Mouse (Mus musculus) liver, adult 2 months (tissue): ENCODE results near the gene Icam4. TPM values are rescaled to one million over a fixed set of nuclear protein-coding genes. Genes with fewer than 3 reads are reported as not detected.
"Not testable (repeated sequence)": the region's sequence is repeated elsewhere in the genome, so short reads cannot be mapped to it uniquely, and the experiment has no call there.

ENCODE experiments used
- DNase-seq: peaks from one replicate; pipeline ENCODE4 v3.0.0-alpha.2; 2011; ENCODE audit warnings: low read depth, low spot score; ENCODE audit errors: extremely low read depth
- H3K27ac ChIP-seq: fragments of 200-500 bp; replicated peaks from 2 replicates; pipeline ENCODE4 v1.5.1; 2012; ENCODE audit warnings: low read depth, mild to moderate bottlenecking, control low read depth, inconsistent platforms, low read length; ENCODE audit not compliant: insufficient read depth
- H3K27me3 ChIP-seq: fragments of 200-500 bp; 2 replicates; pipeline ENCODE4 v1.6.1; 2012; ENCODE audit warnings: mild to moderate bottlenecking, moderate library complexity, low read length, inconsistent platforms; ENCODE audit not compliant: control insufficient read depth, insufficient read depth
- H3K36me3 ChIP-seq: fragments of 200-500 bp; 2 replicates; pipeline ENCODE4 v1.6.1; 2012; ENCODE audit warnings: low read length, inconsistent platforms; ENCODE audit not compliant: control insufficient read depth, insufficient read depth
- H3K4me1 ChIP-seq: fragments of 200-500 bp; 2 replicates; pipeline ENCODE4 v1.6.1; 2011; ENCODE audit warnings: low read length; ENCODE audit not compliant: control insufficient read depth, insufficient read depth
- H3K4me3 ChIP-seq: fragments of 200-500 bp; 2 replicates; pipeline ENCODE4 v1.5.1; 2011; ENCODE audit warnings: low read depth, mild to moderate bottlenecking, control low read depth, low read length, moderate library complexity; ENCODE audit not compliant: insufficient read depth
- H3K79me2 ChIP-seq: fragments of 200-500 bp; 2 replicates; pipeline ENCODE4 v1.6.1; 2012; ENCODE audit warnings: inconsistent platforms, mild to moderate bottlenecking, low read length, moderate library complexity; ENCODE audit not compliant: control insufficient read depth, insufficient read depth
- H3K9ac ChIP-seq: fragments of 200-500 bp; 2 replicates; pipeline ENCODE4 v1.6.1; 2012; ENCODE audit warnings: low read depth, mild to moderate bottlenecking, control low read depth, inconsistent platforms, low read length
- CTCF ChIP-seq: fragments of 200-500 bp; IDR thresholded peaks from 2 replicates; pipeline ENCODE4 v1.5.1; 2011; ENCODE audit warnings: low read depth, low read length, control low read depth
- POLR2A ChIP-seq: fragments of 200-500 bp; IDR thresholded peaks from 2 replicates; pipeline ENCODE4 v1.6.1; 2011; ENCODE audit warnings: low read length, control low read depth; ENCODE audit not compliant: insufficient read depth; ENCODE audit errors: extremely low read depth
- WGBS: fragments of 180-500 bp; shearing (Covaris S2); methylation state at CpG from one replicate; pipeline ENCODE4 v1.1.7; 2018; 5-methylcytosine and 5-hydroxymethylcytosine counted together
- polyA plus RNA-seq: library from polyadenylated mRNA; depleted of rRNA; stranded (reverse); fragments of >200 nt; gene quantifications from 2 replicates; pipeline ENCODE4 v1.2.3, GENCODE M21; 2012
- total RNA-seq: library from RNA; depleted of rRNA; stranded (reverse); fragments of >200 nt; gene quantifications from 2 replicates; pipeline ENCODE4 v1.2.3, GENCODE M21; 2014

The Icam4 gene
- total and polyA plus RNA-seq, 2 experiments = 0.28 to 0.81 TPM

DNA sequence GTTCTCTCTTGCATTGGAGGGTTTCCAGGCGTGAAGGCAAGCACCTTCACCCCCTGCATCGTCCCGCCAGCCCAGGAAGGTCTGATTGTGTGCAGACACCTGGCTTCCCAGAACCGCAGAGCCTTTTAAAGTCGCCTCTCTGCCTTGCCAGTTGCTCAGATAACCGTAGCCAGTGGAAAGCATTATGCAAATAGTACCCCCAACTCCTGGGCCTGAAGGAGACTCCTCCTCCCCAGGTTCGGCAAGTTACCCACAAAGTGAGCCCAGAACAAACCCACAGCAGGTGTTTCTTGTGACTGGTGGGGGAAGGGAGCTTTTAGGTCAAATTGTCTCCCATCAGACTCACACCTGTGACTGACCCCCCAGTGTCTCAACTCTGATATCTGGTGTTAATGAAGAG is 41.2 kb upstream of the Icam4 start:
- 74% methylated on average over 7 of the region's 7 CpGs for WGBS

DNA sequence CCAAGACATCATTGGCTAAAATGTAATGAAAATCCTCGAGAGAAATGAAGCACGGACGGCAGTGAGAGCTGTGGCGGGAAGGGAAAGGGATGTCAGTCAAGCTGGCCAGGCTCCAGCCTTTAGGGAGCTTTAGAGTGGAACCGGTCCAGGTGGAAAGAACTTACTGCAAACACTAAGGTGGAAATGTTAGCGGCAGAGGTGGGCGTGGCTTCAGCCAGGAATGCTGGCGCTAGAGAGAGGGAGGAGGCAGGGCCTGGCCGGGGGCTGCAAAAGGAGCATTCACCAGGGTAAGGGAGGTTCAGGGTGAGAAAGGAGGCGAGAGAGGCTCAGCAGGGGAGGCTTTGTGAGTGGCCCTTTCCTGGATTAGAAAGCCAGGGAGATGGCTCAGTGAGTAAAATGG is 38.3 kb upstream of the Icam4 start:
- Histone ChIP-seq H3K4me3 (no peak overlapping the region), H3K4me1 (no peaks in the 10 kb centered on the region), H3K27me3 (no peaks in the 10 kb centered on the region), H3K9ac (no peak overlapping the region), H3K79me2 (no peaks in the 10 kb centered on the region), H3K36me3 (no peaks in the 10 kb centered on the region), H3K27ac (no peak overlapping the region)
- no peak for TF ChIP-seq CTCF
- no peak for TF ChIP-seq POLR2A
- DNase-seq = peak; percentile 29
- 14% methylated on average over 10 of the region's 10 CpGs for WGBS

More for the DNA sequence above, 41.2 kb upstream of the Icam4 start:
- Histone ChIP-seq H3K27me3 (no peaks in the 10 kb centered on the region), H3K79me2 (no peaks in the 10 kb centered on the region), H3K4me1 (no peaks in the 10 kb centered on the region), H3K9ac (no peak overlapping the region), H3K27ac (no peak overlapping the region), H3K4me3 (no peak overlapping the region), H3K36me3 (no peaks in the 10 kb centered on the region)
- no peak for TF ChIP-seq CTCF
- no peak for TF ChIP-seq POLR2A
- no peak for DNase-seq

DNA sequence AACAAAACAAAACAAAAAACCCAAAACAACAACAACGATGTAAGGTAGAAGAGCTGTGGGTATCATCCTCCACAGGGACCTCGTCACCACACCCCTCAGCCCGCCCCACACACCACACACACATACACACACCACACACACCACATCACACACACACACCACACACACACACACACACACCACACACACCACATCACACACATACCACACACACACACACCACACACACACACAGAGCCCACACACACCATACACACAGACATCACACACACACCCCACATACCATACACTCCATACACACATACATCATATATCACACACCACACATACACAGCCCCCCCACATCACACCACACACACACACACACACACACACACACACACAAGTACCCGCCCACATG is 37.6 kb upstream of the Icam4 start:
- H3K9ac ChIP-seq = no peak overlapping the region
- no peaks in the 10 kb centered on the region for H3K4me1 ChIP-seq
- no peaks in the 10 kb centered on the region for H3K27me3 ChIP-seq
- WGBS = 91% methylated on average over 4 of the region's 4 CpGs
- H3K79me2 ChIP-seq = no peaks in the 10 kb centered on the region
- H3K4me3 ChIP-seq = no peak overlapping the region
- no peak for DNase-seq
- no peak overlapping the region for H3K27ac ChIP-seq
- no peaks in the 10 kb centered on the region for H3K36me3 ChIP-seq
- TF ChIP-seq CTCF (no peak), POLR2A (no peak)

DNA sequence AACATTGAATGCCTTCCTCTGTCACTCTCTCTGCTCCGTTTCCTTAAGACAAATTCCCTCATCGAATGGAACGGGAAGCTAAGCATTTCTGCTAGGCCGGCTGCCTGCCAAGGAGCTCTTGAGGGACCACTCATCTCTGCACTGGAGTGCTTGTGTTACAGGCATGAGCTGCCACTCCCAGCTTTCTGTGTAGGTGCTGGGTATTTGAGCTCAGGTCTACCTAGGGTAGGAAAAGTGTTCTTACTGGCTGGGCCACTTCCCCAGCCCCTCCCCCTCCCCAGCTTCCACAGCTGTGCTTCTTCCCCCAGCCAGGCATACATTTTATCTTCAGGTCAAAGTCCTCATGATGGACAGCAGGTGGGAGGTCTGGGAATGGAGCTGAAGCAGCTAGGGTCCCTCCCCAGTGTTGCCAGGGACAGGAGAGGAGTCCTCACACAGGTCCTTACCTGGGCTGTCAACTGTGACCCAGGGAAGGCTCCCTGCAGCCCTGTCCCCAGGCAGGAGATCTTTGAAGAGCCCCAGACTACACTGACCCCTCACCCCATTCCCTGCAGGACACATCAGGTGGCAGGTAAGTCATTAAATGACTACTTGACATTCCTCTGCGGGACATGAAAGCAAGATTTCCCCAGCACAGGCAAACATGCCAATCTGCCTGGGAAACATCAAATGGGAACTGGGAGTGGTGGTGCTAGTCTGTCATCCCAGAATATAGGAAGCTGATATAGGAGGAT is 35.8 kb upstream of the Icam4 start:
- H3K4me1 ChIP-seq = no peaks in the 10 kb centered on the region
- no peak overlapping the region for H3K27ac ChIP-seq
- H3K79me2 ChIP-seq = no peaks in the 10 kb centered on the region
- no peak overlapping the region for H3K9ac ChIP-seq
- no peaks in the 10 kb centered on the region for H3K27me3 ChIP-seq
- H3K36me3 ChIP-seq = no peaks in the 10 kb centered on the region
- 76% methylated on average over 5 of the region's 5 CpGs for WGBS
- DNase-seq = no peak
- TF ChIP-seq POLR2A (no peak), CTCF (no peak)
- no peak overlapping the region for H3K4me3 ChIP-seq

DNA sequence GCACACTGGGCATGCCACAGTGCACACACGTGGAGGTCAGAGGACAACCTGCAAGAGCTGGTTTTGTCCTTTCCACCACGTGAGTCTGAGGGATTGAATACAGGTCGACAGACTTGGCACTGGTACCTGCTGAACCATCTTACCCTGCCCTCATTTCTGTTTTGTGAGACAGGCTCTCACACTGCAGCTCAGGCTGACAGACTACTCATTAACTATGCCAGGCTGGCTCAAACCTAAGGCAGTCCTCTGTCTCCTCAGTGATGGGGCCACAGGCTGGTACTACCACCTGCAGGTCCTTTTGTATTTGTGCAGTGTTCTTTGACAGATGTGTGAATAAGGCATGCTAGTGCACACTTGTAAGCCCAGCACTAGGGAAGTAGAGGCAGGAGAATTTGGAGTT is 34.1 kb upstream of the Icam4 start:
- no peaks in the 10 kb centered on the region for H3K36me3 ChIP-seq
- no peak overlapping the region for H3K9ac ChIP-seq
- no peak for TF ChIP-seq POLR2A
- TF ChIP-seq CTCF = no peak
- H3K27ac ChIP-seq = no peak overlapping the region
- H3K4me3 ChIP-seq = no peak overlapping the region
- WGBS = 14% methylated on average over 3 of the region's 3 CpGs
- H3K4me1 ChIP-seq = no peaks in the 10 kb centered on the region
- no peaks in the 10 kb centered on the region for H3K79me2 ChIP-seq
- DNase-seq = peak; percentile 88
- H3K27me3 ChIP-seq = no peaks in the 10 kb centered on the region

DNA sequence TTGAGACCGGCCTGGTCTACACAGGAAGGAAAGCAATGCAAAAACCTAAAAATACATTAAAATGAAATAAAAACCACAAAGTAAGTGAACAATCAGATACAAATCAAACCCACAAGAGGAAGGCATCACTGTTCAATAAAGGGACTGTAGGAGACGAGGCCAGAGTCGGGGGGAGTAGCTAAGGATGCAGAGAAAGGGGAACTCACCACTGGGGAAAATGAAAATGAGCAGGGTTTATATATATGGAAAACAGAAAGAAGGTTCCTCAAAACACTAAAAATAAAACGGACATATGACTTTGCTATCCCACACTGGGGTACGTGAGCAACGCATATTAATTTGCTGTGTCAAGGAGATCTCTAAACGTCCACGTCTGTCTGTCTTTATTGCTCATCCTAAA is 32.1 kb upstream of the Icam4 start:
- H3K79me2 ChIP-seq = no peaks in the 10 kb centered on the region

DNA sequence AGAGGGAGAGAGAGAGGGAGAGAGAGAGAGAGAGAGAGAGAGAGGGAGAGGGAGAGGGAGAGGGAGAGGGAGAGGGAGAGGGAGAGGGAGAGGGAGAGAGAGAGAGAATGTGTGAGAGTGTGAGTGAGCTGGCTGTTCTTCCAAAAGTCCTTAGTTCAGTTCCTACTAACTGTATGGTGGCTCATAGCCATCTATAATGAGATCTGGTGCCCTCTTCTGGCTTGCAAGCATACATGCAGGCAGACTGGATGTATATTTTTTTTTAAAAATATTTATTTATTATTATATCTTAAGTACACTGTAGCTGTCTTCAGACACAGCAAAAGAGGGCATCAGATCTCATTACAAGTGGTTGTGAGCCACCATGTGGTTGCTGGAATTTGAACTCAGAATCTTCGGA is 30.8 kb upstream of the Icam4 start:
- not testable (repeated sequence) for H3K4me1 ChIP-seq, H3K36me3 ChIP-seq, H3K79me2 ChIP-seq, H3K27ac ChIP-seq, H3K27me3 ChIP-seq, H3K9ac ChIP-seq, DNase-seq, H3K4me3 ChIP-seq
- 65% methylated on average over 1 of the region's 1 CpGs for WGBS

More for the DNA sequence above, 32.1 kb upstream of the Icam4 start:
- no peak for DNase-seq
- TF ChIP-seq CTCF (no peak), POLR2A (no peak)
- H3K4me3 ChIP-seq = no peak overlapping the region
- no peaks in the 10 kb centered on the region for H3K4me1 ChIP-seq
- no peaks in the 10 kb centered on the region for H3K36me3 ChIP-seq
- H3K27me3 ChIP-seq = no peaks in the 10 kb centered on the region
- H3K9ac ChIP-seq = no peak overlapping the region
- 93% methylated on average over 8 of the region's 8 CpGs for WGBS
- no peak overlapping the region for H3K27ac ChIP-seq
